Mouse (Mus musculus) CD8-positive naive resting alpha-beta T cell, adult 2 months (primary cell): ENCODE data around the gene Ereg.

Source experiments
- DNase-seq, 2 experiments: peaks; one replicate each; pipeline ENCODE4 v3.0.0; 2022; ENCODE audit warnings: low read depth in 2 of 2, low spot score in 2 of 2

Ereg gene

GRCm38 (mm10) chr5:91110023-91110670, 35.7 kb downstream of the Ereg start:
- DNase-seq: no peak

DNA sequence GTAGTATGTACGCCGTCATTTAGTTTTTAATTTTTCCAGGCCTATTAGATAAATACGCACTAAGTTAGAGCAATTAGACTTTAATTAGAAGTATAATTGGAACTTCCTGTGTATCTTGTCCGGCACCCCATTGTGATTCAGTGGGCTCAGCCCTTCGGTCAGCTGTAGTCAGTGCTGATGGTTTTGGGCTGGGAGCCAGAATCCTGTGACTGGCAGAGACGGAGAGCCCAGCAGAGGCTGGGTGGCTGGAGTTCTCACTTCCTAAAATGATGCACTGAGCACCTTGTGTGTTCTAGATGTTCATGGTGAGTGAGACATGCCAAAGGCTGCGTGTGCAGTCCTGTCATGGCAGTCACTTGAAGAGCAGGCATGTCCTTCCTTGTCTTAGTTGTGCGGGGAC, 36.6 kb downstream of the Ereg start:
- DNase-seq: no peak

DNA sequence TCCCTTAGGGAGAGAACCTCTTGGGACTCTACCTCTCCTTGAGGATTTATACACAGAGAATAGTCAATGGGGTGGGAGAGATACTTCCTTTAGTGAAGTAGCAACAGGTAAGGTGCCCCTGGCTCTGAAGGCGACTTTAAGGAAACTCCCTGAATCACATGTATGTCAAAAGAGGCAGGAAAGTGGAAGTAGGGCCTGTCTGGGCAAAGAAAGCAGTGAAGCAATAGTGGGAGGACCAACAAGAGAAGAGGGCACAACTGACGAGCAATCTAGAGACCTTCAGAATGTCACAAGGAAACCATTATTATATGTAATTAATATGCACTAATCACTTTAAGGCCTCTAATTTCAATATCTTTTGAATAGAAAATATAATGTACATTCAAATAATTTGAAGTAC, 39.5 kb downstream of the Ereg start:
- no peak for DNase-seq

DNA sequence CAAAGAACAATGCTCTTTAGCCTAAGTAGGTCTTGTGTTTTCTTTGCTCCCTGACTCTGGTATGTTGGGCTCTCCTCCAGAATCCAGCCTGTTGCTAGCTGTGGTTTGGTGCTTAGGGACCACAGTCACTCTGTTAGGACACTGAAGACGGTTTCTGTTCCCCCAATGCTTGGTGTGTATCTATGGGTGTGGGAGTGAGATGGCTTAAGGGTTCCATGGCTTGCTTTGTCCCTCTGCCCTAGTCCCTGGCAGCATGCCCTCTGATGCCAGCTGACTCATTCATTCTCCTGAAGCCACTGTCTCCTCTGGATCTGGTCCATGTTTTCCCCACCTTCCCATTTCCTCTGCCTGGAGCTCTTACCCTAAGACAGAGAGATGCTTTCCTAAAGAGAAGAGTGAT, 40.2 kb downstream of the Ereg start:
- DNase-seq: no peak

GRCm38 (mm10) chr5:91118618-91119017, 44.2 kb downstream of the Ereg start:
- no peak for DNase-seq

- no peak for DNase-seq
Observed at GRCm38 (mm10) chr5:91123404-91123803, 49.0 kb downstream of the Ereg start.

- DNase-seq: no peak
Observed at GRCm38 (mm10) chr5:91124140-91124539, 49.7 kb downstream of the Ereg start.

GRCm38 (mm10) chr5:91126623-91127022, 52.2 kb downstream of the Ereg start:
- DNase-seq: no peak

DNA sequence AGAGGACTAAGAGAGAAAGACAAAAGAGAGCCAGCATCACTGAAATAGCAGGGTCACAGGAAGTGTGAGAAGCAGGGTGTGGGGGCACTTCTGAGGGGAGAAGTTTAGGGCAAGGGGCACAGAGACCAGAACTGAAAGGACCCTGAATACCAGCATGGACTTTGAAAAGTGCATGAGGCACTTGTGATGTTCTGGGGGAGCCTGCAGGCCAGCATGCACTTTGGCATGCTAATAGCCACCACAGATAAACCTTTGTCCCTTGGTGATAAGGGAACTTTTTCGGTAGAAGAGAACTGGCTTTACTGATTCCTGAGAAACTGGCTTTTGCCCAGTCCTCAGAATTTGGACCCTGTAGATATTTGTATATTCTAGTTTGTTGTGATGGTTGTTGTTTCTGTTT, 60.5 kb downstream of the Ereg start:
- no peak for DNase-seq

- no peak for DNase-seq
Observed at GRCm38 (mm10) chr5:91138970-91139369, 64.5 kb downstream of the Ereg start.

- DNase-seq: no peak
Observed at GRCm38 (mm10) chr5:91139446-91139873, 65.0 kb downstream of the Ereg start, which contains the start of gene Areg. TSS of gene Areg (plus strand) at chr5:91139599.

DNA sequence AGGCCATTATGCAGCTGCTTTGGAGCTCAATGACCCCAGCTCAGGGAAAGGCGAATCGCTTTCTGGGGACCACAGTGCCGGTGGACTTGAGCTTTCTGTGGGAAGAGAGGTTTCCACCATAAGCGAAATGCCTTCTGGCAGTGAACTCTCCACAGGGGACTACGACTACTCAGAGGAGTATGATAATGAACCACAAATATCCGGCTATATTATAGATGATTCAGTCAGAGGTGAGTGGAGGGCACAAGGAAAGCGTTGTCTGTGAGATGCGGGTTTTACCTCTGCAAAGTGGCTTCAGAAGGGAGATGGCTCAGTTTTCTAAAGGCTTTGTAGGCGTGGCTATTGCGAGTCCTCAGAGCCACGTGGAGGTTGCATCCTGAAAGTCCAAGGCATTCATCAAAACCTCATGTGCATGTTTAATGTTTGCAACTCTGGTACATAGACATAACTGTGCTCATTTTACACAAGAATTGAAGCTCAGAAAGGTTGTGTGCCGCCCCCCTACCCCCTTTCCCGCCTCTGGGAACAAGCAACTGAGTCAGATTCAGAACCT, 66.5 kb downstream of the Ereg start:
- no peak for DNase-seq
